Mouse (Mus musculus): Measurements from ENCODE around the gene Vil1.

The Vil1 gene

GRCm38 (mm10) chr1:74415143-74415542, 6.0 kb downstream of the Vil1 start:
- DNase-seq: no peak

GRCm38 (mm10) chr1:74418747-74419439, 9.7 kb downstream of the Vil1 start:
- no peak for DNase-seq

GRCm38 (mm10) chr1:74419440-74419794, 10.2 kb downstream of the Vil1 start:
- no peak for DNase-seq

GRCm38 (mm10) chr1:74423147-74423546, 14.0 kb downstream of the Vil1 start:
- DNase-seq: no peak

GRCm38 (mm10) chr1:74425845-74426244, 16.7 kb downstream of the Vil1 start:
- DNase-seq: no peak

- DNase-seq: no peak
Observed at GRCm38 (mm10) chr1:74433220-74433619, 24.0 kb downstream of the Vil1 start.

GRCm38 (mm10) chr1:74434596-74434995, 25.4 kb downstream of the Vil1 start:
- DNase-seq: no peak

- DNase-seq: no peak
Observed at GRCm38 (mm10) chr1:74435563-74435962, 26.4 kb downstream of the Vil1 start.

- no peak for DNase-seq
Observed at GRCm38 (mm10) chr1:74437702-74438427, 28.7 kb downstream of the Vil1 start.

- no peak for DNase-seq
Observed at GRCm38 (mm10) chr1:74439166-74439876, 30.1 kb downstream of the Vil1 start.

- DNase-seq: no peak
Observed at GRCm38 (mm10) chr1:74444538-74444937, 35.4 kb downstream of the Vil1 start.

- no peak for DNase-seq
Observed at GRCm38 (mm10) chr1:74452611-74453045, 43.5 kb downstream of the Vil1 start.

- peak; percentile 56 for DNase-seq
Observed at GRCm38 (mm10) chr1:74460273-74460672, 51.1 kb downstream of the Vil1 start.
